Mouse (Mus musculus): Measurements from ENCODE around the gene Olfr397. TPM values are rescaled to one million over a fixed set of nuclear protein-coding genes. Genes with fewer than 3 reads are reported as not detected.

Olfr397 gene
- not detected in 2 replicates for polyA plus RNA-seq (2014; fragmentation: Nextera tagmentation; extraction: Ambion mirVana)

DNA sequence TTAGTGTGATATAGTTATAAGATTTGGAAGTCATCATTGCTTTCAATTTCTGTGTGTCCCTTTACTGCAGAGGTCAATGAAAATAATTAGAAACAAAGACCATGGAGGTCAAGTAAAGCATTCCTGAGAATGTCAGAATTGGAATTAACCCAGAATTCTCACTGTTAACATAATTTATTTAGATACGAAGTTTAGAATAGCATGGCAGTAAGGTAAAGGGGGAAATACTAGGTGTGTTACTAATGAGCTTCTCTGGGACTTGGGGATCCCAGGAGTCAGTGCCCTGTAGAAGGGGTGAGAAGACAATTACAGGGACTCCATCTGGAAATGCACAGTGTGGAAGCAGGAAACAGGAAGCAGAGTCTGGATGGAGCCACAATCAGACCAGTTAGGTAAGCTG, at the start of gene Olfr397:
Gene Olfr397, plus strand, starts transcription at position 301 of the 400 bp plus-strand sequence.
- Histone ChIP-seq H3K9ac (ENCODE audit: low read depth, low read length) (no peak within 1 kb of the TSS), H3K4me2 (replicated peaks; ENCODE audit: low read depth, low read length) (no peak within 1 kb of the TSS), H3K9me3 (ENCODE audit: control insufficient read depth, low read length) (no peaks in the 10 kb centered on the region; the same call in 1 of the 2 replicates), H3K36me3 (ENCODE audit: control insufficient read depth, insufficient read depth, low read length) (no peaks in the 10 kb centered on the region), H3K27ac (ENCODE audit: low read depth, low read length) (no peak within 1 kb of the TSS), H3K27me3 (ENCODE audit: control insufficient read depth, insufficient read depth, low read length) (no peaks in the 10 kb centered on the region), H3K4me3 (ENCODE audit: low read length) (no peak within 1 kb of the TSS), H3K4me1 (ENCODE audit: control insufficient read depth, insufficient read depth, low read length) (no peaks in the 10 kb centered on the region)
- 82% methylated on average over 1 of the region's 1 CpGs for WGBS
- no peak for ATAC-seq (ENCODE audit: low FRiP score, low TSS enrichment)

DNA sequence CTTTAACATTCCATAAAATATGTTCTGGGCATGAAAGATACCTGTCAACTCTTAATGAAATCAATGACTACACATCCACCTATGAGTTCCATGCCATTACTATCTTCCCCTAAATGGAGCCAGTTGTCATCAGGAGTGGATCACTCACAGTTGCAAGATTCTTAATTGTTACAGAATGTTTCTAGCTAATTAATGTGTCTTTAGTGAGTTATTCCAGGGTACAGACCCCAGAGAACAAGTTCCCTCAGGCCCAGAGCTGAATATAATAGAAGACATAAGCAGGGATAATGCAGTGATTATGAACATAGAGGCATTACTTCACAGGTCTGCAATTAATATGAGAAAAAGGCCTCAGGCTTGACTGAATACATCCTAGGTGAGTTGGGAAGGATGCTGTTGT, 24.2 kb upstream of the Olfr397 start, which contains the start of gene Olfr23:
Gene Olfr23, plus strand, starts transcription at position 301 of the 400 bp plus-strand sequence.
- H3K4me2 ChIP-seq (replicated peaks; ENCODE audit: low read depth, low read length) = no peak within 1 kb of the TSS
- no peak within 1 kb of the TSS for H3K9ac ChIP-seq (ENCODE audit: low read depth, low read length)
- no peak for ATAC-seq (ENCODE audit: low FRiP score, low TSS enrichment)
- no peaks in the 10 kb centered on the region for H3K4me1 ChIP-seq (ENCODE audit: control insufficient read depth, insufficient read depth, low read length)
- H3K4me3 ChIP-seq (ENCODE audit: low read length) = no peak within 1 kb of the TSS
- H3K36me3 ChIP-seq (ENCODE audit: control insufficient read depth, insufficient read depth, low read length) = no peaks in the 10 kb centered on the region
- H3K9me3 ChIP-seq (ENCODE audit: control insufficient read depth, low read length) = no peaks in the 10 kb centered on the region
- H3K27me3 ChIP-seq (ENCODE audit: control insufficient read depth, insufficient read depth, low read length) = no peaks in the 10 kb centered on the region
- no peak within 1 kb of the TSS for H3K27ac ChIP-seq (ENCODE audit: low read depth, low read length)

DNA sequence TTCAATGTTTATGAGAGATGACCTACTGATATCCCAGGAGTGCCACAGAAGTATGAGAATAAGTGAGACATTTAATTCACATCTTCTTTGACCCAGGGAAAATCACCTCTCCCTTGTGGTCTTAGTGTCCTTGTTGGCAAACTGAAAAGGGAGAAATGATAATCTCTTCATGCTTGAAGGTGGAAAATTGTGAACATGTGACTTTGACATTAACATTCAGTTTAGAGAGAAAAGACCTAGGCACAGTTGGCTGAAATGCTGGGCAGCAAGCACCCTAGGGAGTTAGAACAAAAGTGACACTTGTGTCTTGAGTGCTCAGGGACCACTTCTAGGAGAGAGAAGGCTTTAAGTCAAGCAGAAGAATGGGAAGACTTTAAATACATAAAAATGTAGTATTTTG, 29.7 kb downstream of the Olfr397 start, which contains the start of gene Olfr398:
Gene Olfr398, minus strand, starts transcription at position 101 of the 400 bp plus-strand sequence.
- no peak within 1 kb of the TSS for H3K4me3 ChIP-seq (ENCODE audit: low read length)
- no peaks in the 10 kb centered on the region for H3K27me3 ChIP-seq (ENCODE audit: control insufficient read depth, insufficient read depth, low read length)
- no peaks in the 10 kb centered on the region for H3K4me1 ChIP-seq (ENCODE audit: control insufficient read depth, insufficient read depth, low read length)
- H3K9ac ChIP-seq (ENCODE audit: low read depth, low read length) = no peak within 1 kb of the TSS
- H3K9me3 ChIP-seq (ENCODE audit: control insufficient read depth, low read length) = peaks cover 14% of the 10 kb centered on the region
- no peak within 1 kb of the TSS for H3K27ac ChIP-seq (ENCODE audit: low read depth, low read length)
- no peak within 1 kb of the TSS for H3K4me2 ChIP-seq (replicated peaks; ENCODE audit: low read depth, low read length)
- H3K36me3 ChIP-seq (ENCODE audit: control insufficient read depth, insufficient read depth, low read length) = no peaks in the 10 kb centered on the region
- no peak for ATAC-seq (ENCODE audit: low FRiP score, low TSS enrichment)

DNA sequence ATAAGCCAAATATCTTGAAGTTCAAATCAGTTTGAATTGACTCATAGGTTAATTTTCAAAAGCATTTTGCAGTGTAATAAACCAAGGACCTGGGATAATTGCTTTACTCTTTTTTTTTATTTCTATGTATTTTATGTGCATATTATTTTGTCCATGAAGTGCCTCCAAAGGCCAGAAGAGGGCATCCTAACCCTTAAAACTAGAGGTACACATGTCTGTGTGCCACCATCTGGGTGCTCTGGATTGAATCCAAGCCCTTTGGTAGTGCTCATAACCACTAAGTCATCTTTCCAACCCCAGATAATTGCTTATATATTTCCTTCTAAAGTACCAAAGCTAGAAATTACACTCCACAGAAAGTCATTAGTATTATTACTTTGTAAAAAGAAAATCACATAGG, 32.5 kb downstream of the Olfr397 start:
- Histone ChIP-seq H3K36me3 (ENCODE audit: control insufficient read depth, insufficient read depth, low read length) (no peaks in the 10 kb centered on the region), H3K4me2 (replicated peaks; ENCODE audit: low read depth, low read length) (no peak overlapping the region), H3K9me3 (ENCODE audit: control insufficient read depth, low read length) (peaks cover 11% of the 10 kb centered on the region; the same call in 1 of the 2 replicates), H3K27ac (ENCODE audit: low read depth, low read length) (no peak overlapping the region), H3K4me1 (ENCODE audit: control insufficient read depth, insufficient read depth, low read length) (no peaks in the 10 kb centered on the region), H3K9ac (ENCODE audit: low read depth, low read length) (no peak overlapping the region), H3K27me3 (ENCODE audit: control insufficient read depth, insufficient read depth, low read length) (no peaks in the 10 kb centered on the region), H3K4me3 (ENCODE audit: low read length) (no peak overlapping the region)
- ATAC-seq (ENCODE audit: low FRiP score, low TSS enrichment) = no peak

Other genes starting within 250 kb of the Olfr397 start
- not detected in 2 replicates for gene Olfr389, start 180.1 kb upstream of the Olfr397 start, polyA plus RNA-seq (2014; fragmentation: Nextera tagmentation; extraction: Ambion mirVana)
- not detected in 2 replicates for gene Olfr390, start 177.9 kb upstream of the Olfr397 start, polyA plus RNA-seq (2014; fragmentation: Nextera tagmentation; extraction: Ambion mirVana)
- gene Olfr391-ps, start 157.8 kb upstream of the Olfr397 start, polyA plus RNA-seq (2014; fragmentation: Nextera tagmentation; extraction: Ambion mirVana) = not detected in 2 replicates
- gene Olfr392, start 143.8 kb upstream of the Olfr397 start, polyA plus RNA-seq (2014; fragmentation: Nextera tagmentation; extraction: Ambion mirVana) = not detected in 2 replicates
- gene Olfr393, start 109.4 kb upstream of the Olfr397 start, polyA plus RNA-seq (2014; fragmentation: Nextera tagmentation; extraction: Ambion mirVana) = not detected in 2 replicates
- not detected in 2 replicates for gene Olfr394, start 70.0 kb upstream of the Olfr397 start, polyA plus RNA-seq (2014; fragmentation: Nextera tagmentation; extraction: Ambion mirVana)
- not detected in 2 replicates for gene Olfr395, start 51.5 kb upstream of the Olfr397 start, polyA plus RNA-seq (2014; fragmentation: Nextera tagmentation; extraction: Ambion mirVana)
- gene Olfr23, start 24.1 kb upstream of the Olfr397 start, polyA plus RNA-seq (2014; fragmentation: Nextera tagmentation; extraction: Ambion mirVana) = not detected in 2 replicates
- not detected in 2 replicates for gene Olfr398, start 29.6 kb downstream of the Olfr397 start, polyA plus RNA-seq (2014; fragmentation: Nextera tagmentation; extraction: Ambion mirVana)
- not detected in 2 replicates for gene Olfr139, start 95.7 kb downstream of the Olfr397 start, polyA plus RNA-seq (2014; fragmentation: Nextera tagmentation; extraction: Ambion mirVana)
- gene Olfr399, start 95.8 kb downstream of the Olfr397 start, polyA plus RNA-seq (2014; fragmentation: Nextera tagmentation; extraction: Ambion mirVana) = not detected in 2 replicates
- gene Zfp616, start 109.1 kb downstream of the Olfr397 start, polyA plus RNA-seq (2014; fragmentation: Nextera tagmentation; extraction: Ambion mirVana) = not detected in 2 replicates
- gene Olfr401, start 152.9 kb downstream of the Olfr397 start, polyA plus RNA-seq (2014; fragmentation: Nextera tagmentation; extraction: Ambion mirVana) = not detected in 2 replicates
- gene Olfr402, start 192.7 kb downstream of the Olfr397 start, polyA plus RNA-seq (2014; fragmentation: Nextera tagmentation; extraction: Ambion mirVana) = not detected in 2 replicates
- gene Olfr403, start 225.4 kb downstream of the Olfr397 start, polyA plus RNA-seq (2014; fragmentation: Nextera tagmentation; extraction: Ambion mirVana) = not detected in 2 replicates

Data from kidney, embryonic 14.5 days (tissue).